Mouse (Mus musculus): Measurements from ENCODE around the gene Gm10799.

Gene Gm10799

GRCm38 (mm10) chr2:104027458-104028138, 40.8 kb downstream of the Gm10799 start, which contains the start of gene Fbxo3:
Fbxo3 (plus strand) TSS chr2:104027721.
- in situ Hi-C loops (cut with MboI; ENCODE audit: low sequenced_read_pairs), result no loop called here

GRCm38 (mm10) chr2:104024656-104025055, 43.7 kb downstream of the Gm10799 start:
- in situ Hi-C loops (cut with MboI; ENCODE audit: low sequenced_read_pairs), result no loop called here

GRCm38 (mm10) chr2:104023096-104023495, 45.3 kb downstream of the Gm10799 start:
- in situ Hi-C loops (cut with MboI; ENCODE audit: low sequenced_read_pairs), result no loop called here
